Mouse (Mus musculus) midbrain, embryonic 12.5 days (tissue): Measurements from ENCODE around the gene Gls2. TPM values are rescaled to one million over a fixed set of nuclear protein-coding genes. Genes with fewer than 3 reads are reported as not detected.

Experiments
- polyA plus RNA-seq: library from polyadenylated mRNA; unstranded; fragments of >200 nt; fragmentation: Nextera tagmentation; extraction: Ambion mirVana; gene quantifications from 2 replicates; pipeline ENCODE4 v1.2.1, GENCODE M21; 2016

Gene Gls2
- polyA plus RNA-seq, 1 experiment from 2014 or later: 0.91 TPM

Other genes with a start within 250 kb of the Gls2 start
- gene Hsd17b6, start 186.8 kb upstream of the Gls2 start, polyA plus RNA-seq: not detected in 2 replicates
- gene Prim1, start 179.3 kb upstream of the Gls2 start, polyA plus RNA-seq: 72.6 and 76.9 TPM in 2 replicates
- gene Naca, start 158.9 kb upstream of the Gls2 start, polyA plus RNA-seq: 716 and 742 TPM in 2 replicates
- 545 and 553 TPM in 2 replicates for gene Ptges3, start 135.5 kb upstream of the Gls2 start, polyA plus RNA-seq
- 1,976 and 1,998 TPM in 2 replicates for gene Atp5b, start 111.2 kb upstream of the Gls2 start, polyA plus RNA-seq
- 14.1 and 16.0 TPM in 2 replicates for gene Baz2a, start 102.9 kb upstream of the Gls2 start, polyA plus RNA-seq
- gene Rbms2, start 14.2 kb upstream of the Gls2 start, polyA plus RNA-seq: 19.6 and 21.6 TPM in 2 replicates
- gene Spryd4, start 17.4 kb downstream of the Gls2 start, polyA plus RNA-seq: 21.4 and 24.1 TPM in 2 replicates
- 0.13 TPM in 1 of 2 replicates, not detected in the other for gene Mip, start 31.4 kb downstream of the Gls2 start, polyA plus RNA-seq
- gene Timeless, start 37.6 kb downstream of the Gls2 start, polyA plus RNA-seq: 54.9 and 58.4 TPM in 2 replicates
- 0.21 and 0.92 TPM in 2 replicates for gene Apon, start 59.6 kb downstream of the Gls2 start, polyA plus RNA-seq
- gene Apof, start 74.2 kb downstream of the Gls2 start, polyA plus RNA-seq: not detected in 2 replicates
- 23.8 and 24.1 TPM in 2 replicates for gene Stat2, start 76.1 kb downstream of the Gls2 start, polyA plus RNA-seq
- gene Il23a, start 104.3 kb downstream of the Gls2 start, polyA plus RNA-seq: not detected in 2 replicates
- 39.8 and 41.7 TPM in 2 replicates for gene Pan2, start 108.9 kb downstream of the Gls2 start, polyA plus RNA-seq
- gene Cnpy2, start 128.0 kb downstream of the Gls2 start, polyA plus RNA-seq: 219 and 220 TPM in 2 replicates
- 205 and 209 TPM in 2 replicates for gene Cs, start 143.3 kb downstream of the Gls2 start, polyA plus RNA-seq
- gene Coq10a, start 174.5 kb downstream of the Gls2 start, polyA plus RNA-seq: 28.6 and 33.6 TPM in 2 replicates
- 12.9 and 13.5 TPM in 2 replicates for gene Ankrd52, start 182.7 kb downstream of the Gls2 start, polyA plus RNA-seq
- not detected in 2 replicates for gene Slc39a5, start 206.8 kb downstream of the Gls2 start, polyA plus RNA-seq
- gene Nabp2, start 217.0 kb downstream of the Gls2 start, polyA plus RNA-seq: 127 and 147 TPM in 2 replicates
- gene Rnf41, start 217.2 kb downstream of the Gls2 start, polyA plus RNA-seq: 57.6 and 60.7 TPM in 2 replicates